7 mouse cellular contexts compared by ENCODE assay signal in genomic region chr13:44231868-44232715, GRCm38 (mm10).
DNase-seq lines count a peak whose midpoint lies in the region; ATAC-seq and TF ChIP-seq lines count a peak whose summit lies in the region.

No protein-coding gene starts in this region.

- no peaks in the 10 kb centered on the region for H3K36me3 ChIP-seq in forebrain, embryonic 12.5 days (replicated peaks)
- no peaks in the 10 kb centered on the region for H3K36me3 ChIP-seq in midbrain, embryonic 14.5 days (ENCODE audit: control insufficient read depth, insufficient read depth, low read length)
- H3K36me3 ChIP-seq in intestine, embryonic 16.5 days (ENCODE audit: control insufficient read depth, insufficient read depth, low read length): no peaks in the 10 kb centered on the region

- peak overlapping the region; percentile 29; the same call in 1 of the 2 replicates for H3K4me2 ChIP-seq in forebrain, embryonic 12.5 days
- H3K4me2 ChIP-seq in midbrain, embryonic 14.5 days (ENCODE audit: low read length): peak overlapping the region; percentile 26; the same call in 1 of the 2 replicates
- H3K4me2 ChIP-seq in intestine, embryonic 16.5 days (ENCODE audit: low read depth, low read length): no peak overlapping the region

- no peaks in the 10 kb centered on the region for H3K9me3 ChIP-seq in forebrain, embryonic 12.5 days
- H3K9me3 ChIP-seq in midbrain, embryonic 14.5 days (ENCODE audit: control insufficient read depth, low read length): no peaks in the 10 kb centered on the region
- no peaks in the 10 kb centered on the region for H3K9me3 ChIP-seq in intestine, embryonic 16.5 days (ENCODE audit: control insufficient read depth, low read length)

- H3K27me3 ChIP-seq in forebrain, embryonic 12.5 days: peaks cover 49% of the 10 kb centered on the region
- peaks cover 3% of the 10 kb centered on the region; the same call in 1 of the 2 replicates for H3K27me3 ChIP-seq in midbrain, embryonic 14.5 days (ENCODE audit: control insufficient read depth, insufficient read depth, low read length)
- H3K27me3 ChIP-seq in intestine, embryonic 16.5 days (replicated peaks; ENCODE audit: control insufficient read depth, insufficient read depth, low read length): no peaks in the 10 kb centered on the region

- no peak for TF ChIP-seq CTCF in brain, embryonic 14.5 days (IDR thresholded peaks at IDR 0.05; ENCODE audit: borderline replicate concordance, extremely low read depth, insufficient read depth, insufficient read length)
- no peak for TF ChIP-seq CTCF in layer of hippocampus, adult 2 months (conservative IDR thresholded peaks at IDR 0.05)

- WGBS in forebrain, embryonic 12.5 days: 10% methylated on average over 18 of the region's 18 CpGs
- 5% methylated on average over 18 of the region's 18 CpGs for WGBS in midbrain, embryonic 14.5 days
- 55% methylated on average over 18 of the region's 18 CpGs for WGBS in intestine, embryonic 16.5 days

- no peak overlapping the region for H3K4me3 ChIP-seq in forebrain, embryonic 12.5 days (replicated peaks)
- peak overlapping the region; percentile 18; the same call in 1 of the 2 replicates for H3K4me3 ChIP-seq in layer of hippocampus, adult 2 months
- H3K4me3 ChIP-seq in midbrain, embryonic 14.5 days (replicated peaks; ENCODE audit: low read depth, low read length): no peak overlapping the region
- no peak overlapping the region for H3K4me3 ChIP-seq in intestine, embryonic 16.5 days (ENCODE audit: low read length)

- peak; percentile 75 for ATAC-seq in forebrain, embryonic 12.5 days (ENCODE audit: low FRiP score)
- ATAC-seq in midbrain, embryonic 14.5 days (ENCODE audit: low FRiP score, low TSS enrichment): peak; percentile 81
- no peak for ATAC-seq in intestine, embryonic 16.5 days

- H3K27ac ChIP-seq in forebrain, embryonic 12.5 days: peak overlapping the region; percentile 75
- peak overlapping the region; percentile 82 for H3K27ac ChIP-seq in layer of hippocampus, adult 2 months
- peak overlapping the region; percentile 57 for H3K27ac ChIP-seq in midbrain, embryonic 14.5 days (replicated peaks; ENCODE audit: low read depth, low read length)
- no peak overlapping the region for H3K27ac ChIP-seq in intestine, embryonic 16.5 days (ENCODE audit: low read length)

- no peak overlapping the region for H3K9ac ChIP-seq in forebrain, embryonic 12.5 days
- no peak overlapping the region for H3K9ac ChIP-seq in midbrain, embryonic 14.5 days (replicated peaks; ENCODE audit: low read length)
- H3K9ac ChIP-seq in intestine, embryonic 16.5 days (ENCODE audit: low read depth, low read length): no peak overlapping the region

- peaks cover 58% of the 10 kb centered on the region for H3K4me1 ChIP-seq in forebrain, embryonic 12.5 days
- H3K4me1 ChIP-seq in midbrain, embryonic 14.5 days (ENCODE audit: control insufficient read depth, insufficient read depth, low read length): peaks cover 30% of the 10 kb centered on the region
- peaks cover 6% of the 10 kb centered on the region; the same call in 1 of the 2 replicates for H3K4me1 ChIP-seq in intestine, embryonic 16.5 days (ENCODE audit: control insufficient read depth, insufficient read depth, low read length)

- DNase-seq in brain, embryonic 14.5 days (ENCODE audit: low read depth): peak; percentile 96
- peak; percentile 75 to 85 for DNase-seq in layer of hippocampus, adult 2 months (ENCODE audit: low spot score in 2 of 2)
- DNase-seq in midbrain, embryonic 14.5 days: peak; percentile 78
- no peak for DNase-seq in urinary bladder, postnatal 4 days (ENCODE audit: low spot score in 2 of 2)
- no peak for DNase-seq in adrenal gland, postnatal 14 days

- TF ChIP-seq POLR2A in brain, embryonic 14.5 days (IDR thresholded peaks at IDR 0.05; ENCODE audit: borderline replicate concordance, extremely low read depth, insufficient read depth, insufficient read length, poor library complexity, severe bottlenecking): no peak

Comparison
In these comparisons a context has a peak if more than half of its experiments do, and no peak if none do; other contexts are left out.
1. DNase-seq: peak in brain, embryonic 14.5 days (single experiment), layer of hippocampus, adult 2 months (2 of 2) and midbrain, embryonic 14.5 days (single experiment); none in urinary bladder, postnatal 4 days (0 of 2) and adrenal gland, postnatal 14 days (single experiment).